In the genomic region with DNA sequence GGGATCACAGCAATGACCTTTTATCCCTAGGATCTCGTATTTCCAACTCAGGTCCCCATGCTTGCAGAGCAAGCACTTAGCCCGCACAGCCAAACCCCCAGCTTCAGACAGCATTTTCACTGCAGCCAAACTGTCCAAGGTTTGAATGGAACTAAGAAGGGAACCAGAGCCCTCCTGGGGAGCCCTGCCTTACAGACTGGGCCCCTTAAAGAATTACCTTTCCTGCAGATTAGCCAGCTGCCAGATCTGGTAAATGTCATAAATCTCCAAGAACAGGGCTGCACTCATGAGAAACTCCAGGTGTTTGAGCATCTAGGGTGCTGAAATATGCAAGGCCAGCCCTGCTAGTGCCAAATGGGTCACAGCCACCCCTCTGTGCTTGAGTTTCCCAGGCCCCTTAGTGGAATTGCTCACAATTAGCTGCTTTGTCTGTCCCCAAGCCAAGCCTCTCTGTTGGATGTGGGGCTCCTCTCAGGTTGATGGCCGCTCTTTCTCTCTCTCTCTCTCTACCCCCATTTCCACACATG, we compare ENCODE assay signal across 8 mouse cellular contexts. TPM values are rescaled to one million over a fixed set of nuclear protein-coding genes. Genes with fewer than 3 reads are reported as not detected.
DNase-seq lines count a peak whose midpoint lies in the region; ATAC-seq lines count a peak whose summit lies in the region.

No protein-coding gene starts in this region.

- no peak overlapping the region for H3K4me2 ChIP-seq in forebrain, embryonic 16.5 days (ENCODE audit: low read length)
- H3K4me2 ChIP-seq in limb, embryonic 15.5 days, result no peak overlapping the region

- no peak for DNase-seq in frontal cortex, adult 2 months (ENCODE audit: extremely low spot score in 1 of 2, low spot score in 1 of 2)
- peak; percentile 34 for DNase-seq in MN1 (ENCODE audit: low spot score)
- no peak for DNase-seq in urinary bladder, adult 18-20 months (ENCODE audit: low spot score in 2 of 2)
- no peak for DNase-seq in gastrocnemius, postnatal 36 days
- DNase-seq in kidney, adult 9 months, result no peak

- H3K27me3 ChIP-seq in forebrain, embryonic 16.5 days (replicated peaks; ENCODE audit: control insufficient read depth, insufficient read depth, low read length), result no peaks in the 10 kb centered on the region
- no peaks in the 10 kb centered on the region for H3K27me3 ChIP-seq in limb, embryonic 15.5 days

- no peaks in the 10 kb centered on the region for H3K36me3 ChIP-seq in forebrain, embryonic 16.5 days (ENCODE audit: control insufficient read depth, insufficient read depth)
- H3K36me3 ChIP-seq in limb, embryonic 15.5 days, result peaks cover 11% of the 10 kb centered on the region

- 21% methylated on average over 3 of the region's 3 CpGs for WGBS in forebrain, embryonic 16.5 days
- WGBS in limb, embryonic 15.5 days, result 34% methylated on average over 3 of the region's 3 CpGs

- intact Hi-C loops in gastrocnemius, postnatal 36 days (cut with DNase I), result no loop called here

- H3K9ac ChIP-seq in forebrain, embryonic 16.5 days (replicated peaks; ENCODE audit: low read depth, low read length), result no peak overlapping the region
- H3K9ac ChIP-seq in limb, embryonic 15.5 days, result no peak overlapping the region

- no peaks in the 10 kb centered on the region for H3K9me3 ChIP-seq in forebrain, embryonic 16.5 days (ENCODE audit: control insufficient read depth, low read length)
- H3K9me3 ChIP-seq in limb, embryonic 15.5 days, result no peaks in the 10 kb centered on the region

- H3K4me1 ChIP-seq in forebrain, embryonic 16.5 days (replicated peaks; ENCODE audit: control insufficient read depth, insufficient read depth, low read length), result peaks cover 29% of the 10 kb centered on the region
- peaks cover 21% of the 10 kb centered on the region for H3K4me1 ChIP-seq in limb, embryonic 15.5 days

- peak overlapping the region; percentile 75 for H3K27ac ChIP-seq in forebrain, embryonic 16.5 days (ENCODE audit: low read length)
- peak overlapping the region; percentile 54 for H3K27ac ChIP-seq in limb, embryonic 15.5 days

- no peak overlapping the region for H3K4me3 ChIP-seq in forebrain, embryonic 16.5 days (replicated peaks; ENCODE audit: low read length)
- no peak overlapping the region for H3K4me3 ChIP-seq in limb, embryonic 15.5 days

- ATAC-seq in frontal cortex, adult (ENCODE audit: low TSS enrichment), result peak; percentile 19
- ATAC-seq in forebrain, embryonic 16.5 days, result peak; percentile 80
- ATAC-seq in limb, embryonic 15.5 days (ENCODE audit: insufficient number of reproducible peaks, low FRiP score, low TSS enrichment, low read depth), result no peak

RNA-seq across cellular contexts. Expression of a gene that starts 25.3 kb away (rescaled TPM):
- 663 and 802 TPM in 2 replicates for polyA plus RNA-seq in frontal cortex, adult 2 months (2012; rRNA removed)
- polyA plus RNA-seq in forebrain, embryonic 16.5 days (2015; fragmentation: Nextera tagmentation; extraction: Ambion mirVana), result 472 and 585 TPM in 2 replicates
- polyA plus RNA-seq in limb, embryonic 15.5 days (2015; fragmentation: Nextera tagmentation; extraction: Ambion mirVana), result 592 and 623 TPM in 2 replicates
- total RNA-seq in gastrocnemius, postnatal 36 days (2021), result 1 to 10 TPM; 1.9 to 2.1 TPM
